Mouse (Mus musculus): ENCODE data around the gene Arrdc3. TPM values are rescaled to one million over a fixed set of nuclear protein-coding genes. Genes with fewer than 3 reads are reported as not detected.
"Not testable (repeated sequence)": the region's sequence is repeated elsewhere in the genome, so short reads cannot be mapped to it uniquely, and the experiment has no call there.

Arrdc3 gene
- polyA plus RNA-seq, 1 experiment from 2014 or later, result 25.9 TPM

- H3K9me3 ChIP-seq (ENCODE audit: control insufficient read depth, low read length), result no peaks in the 10 kb centered on the region
- peak overlapping the region; percentile 84 for H3K4me3 ChIP-seq (ENCODE audit: low read depth, low read length)
- under 1% methylated on average over 15 of the region's 15 CpGs for WGBS
- ATAC-seq (replicated peaks; ENCODE audit: low FRiP score), result no peak
- peaks cover 5% of the 10 kb centered on the region; the same call in 1 of the 2 replicates for H3K36me3 ChIP-seq (ENCODE audit: control insufficient read depth, insufficient read depth, low read length)
- no peaks in the 10 kb centered on the region for H3K27me3 ChIP-seq (replicated peaks; ENCODE audit: control insufficient read depth, insufficient read depth, low read length)
- H3K4me2 ChIP-seq, result peak overlapping the region; percentile 78
- peak overlapping the region; percentile 100 for H3K27ac ChIP-seq (ENCODE audit: low read depth, low read length)
- peak overlapping the region; percentile 100 for H3K9ac ChIP-seq (ENCODE audit: low read depth, low read length)
- peak; percentile 70 for DNase-seq (ENCODE audit: low spot score)
- peaks cover 3% of the 10 kb centered on the region; the same call in 1 of the 2 replicates for H3K4me1 ChIP-seq (replicated peaks; ENCODE audit: control insufficient read depth, insufficient read depth, low read length)
These were observed 1.3 kb downstream of the Arrdc3 start for GRCm38 (mm10) chr13:80884377-80884983.

- 0% methylated on average over 46 of the region's 47 CpGs for WGBS
- Histone ChIP-seq H3K9me3 (ENCODE audit: control insufficient read depth, low read length) (no peaks in the 10 kb centered on the region), H3K27me3 (replicated peaks; ENCODE audit: control insufficient read depth, insufficient read depth, low read length) (no peaks in the 10 kb centered on the region), H3K27ac (ENCODE audit: low read depth, low read length) (peak overlapping the region; percentile 100), H3K36me3 (ENCODE audit: control insufficient read depth, insufficient read depth, low read length) (peaks cover 7% of the 10 kb centered on the region), H3K4me3 (ENCODE audit: low read depth, low read length) (peak overlapping the region; percentile 84), H3K9ac (ENCODE audit: low read depth, low read length) (peak overlapping the region; percentile 100), H3K4me2 (peak overlapping the region; percentile 78), H3K4me1 (replicated peaks; ENCODE audit: control insufficient read depth, insufficient read depth, low read length) (peaks cover 3% of the 10 kb centered on the region; the same call in 1 of the 2 replicates)
- ATAC-seq (replicated peaks; ENCODE audit: low FRiP score) (peak; percentile 86), DNase-seq (ENCODE audit: low spot score) (peak; percentile 95)
These were observed 2.1 kb downstream of the Arrdc3 start for GRCm38 (mm10) chr13:80885103-80885833.

GRCm38 (mm10) chr13:80885834-80886663 is 2.9 kb downstream of the Arrdc3 start:
- Histone ChIP-seq H3K27me3 (replicated peaks; ENCODE audit: control insufficient read depth, insufficient read depth, low read length) (no peaks in the 10 kb centered on the region), H3K4me2 (peak overlapping the region; percentile 78), H3K27ac (ENCODE audit: low read depth, low read length) (peak overlapping the region; percentile 100), H3K4me1 (replicated peaks; ENCODE audit: control insufficient read depth, insufficient read depth, low read length) (peaks cover 3% of the 10 kb centered on the region; the same call in 1 of the 2 replicates), H3K4me3 (ENCODE audit: low read depth, low read length) (peak overlapping the region; percentile 84), H3K36me3 (ENCODE audit: control insufficient read depth, insufficient read depth, low read length) (peaks cover 14% of the 10 kb centered on the region), H3K9ac (ENCODE audit: low read depth, low read length) (peak overlapping the region; percentile 100), H3K9me3 (ENCODE audit: control insufficient read depth, low read length) (no peaks in the 10 kb centered on the region)
- DNase-seq (ENCODE audit: low spot score), result peak; percentile 97
- ATAC-seq (replicated peaks; ENCODE audit: low FRiP score), result peak; percentile 87
- WGBS, result under 1% methylated on average over 71 of the region's 72 CpGs

GRCm38 (mm10) chr13:80886664-80887210 is 3.6 kb downstream of the Arrdc3 start:
- Histone ChIP-seq H3K36me3 (ENCODE audit: control insufficient read depth, insufficient read depth, low read length) (peaks cover 17% of the 10 kb centered on the region), H3K4me2 (peak overlapping the region; percentile 64), H3K9ac (ENCODE audit: low read depth, low read length) (peak overlapping the region; percentile 100), H3K4me1 (replicated peaks; ENCODE audit: control insufficient read depth, insufficient read depth, low read length) (peaks cover 3% of the 10 kb centered on the region; the same call in 1 of the 2 replicates), H3K27ac (ENCODE audit: low read depth, low read length) (peak overlapping the region; percentile 100), H3K27me3 (replicated peaks; ENCODE audit: control insufficient read depth, insufficient read depth, low read length) (no peaks in the 10 kb centered on the region), H3K4me3 (ENCODE audit: low read depth, low read length) (peak overlapping the region; percentile 84), H3K9me3 (ENCODE audit: control insufficient read depth, low read length) (no peaks in the 10 kb centered on the region)
- DNase-seq (ENCODE audit: low spot score) (peak; percentile 43), ATAC-seq (replicated peaks; ENCODE audit: low FRiP score) (no peak)
- WGBS, result 12% methylated on average over 6 of the region's 6 CpGs

- DNase-seq (ENCODE audit: low spot score), result no peak
- Histone ChIP-seq H3K4me2 (no peak overlapping the region), H3K9me3 (ENCODE audit: control insufficient read depth, low read length) (no peaks in the 10 kb centered on the region), H3K36me3 (ENCODE audit: control insufficient read depth, insufficient read depth, low read length) (peaks cover 20% of the 10 kb centered on the region), H3K4me1 (replicated peaks; ENCODE audit: control insufficient read depth, insufficient read depth, low read length) (no peaks in the 10 kb centered on the region), H3K9ac (ENCODE audit: low read depth, low read length) (no peak overlapping the region), H3K27me3 (replicated peaks; ENCODE audit: control insufficient read depth, insufficient read depth, low read length) (no peaks in the 10 kb centered on the region), H3K27ac (ENCODE audit: low read depth, low read length) (no peak overlapping the region), H3K4me3 (ENCODE audit: low read depth, low read length) (no peak overlapping the region)
- WGBS, result 73% methylated on average over 2 of the region's 2 CpGs
- ATAC-seq (replicated peaks; ENCODE audit: low FRiP score), result no peak
These were observed 4.7 kb downstream of the Arrdc3 start for GRCm38 (mm10) chr13:80887842-80888241.

GRCm38 (mm10) chr13:80894928-80895327 is 11.7 kb downstream of the Arrdc3 start:
- H3K4me3 ChIP-seq (ENCODE audit: low read depth, low read length); DNase-seq (ENCODE audit: low spot score); H3K4me1 ChIP-seq (replicated peaks; ENCODE audit: control insufficient read depth, insufficient read depth, low read length); H3K9ac ChIP-seq (ENCODE audit: low read depth, low read length); H3K4me2 ChIP-seq; H3K27me3 ChIP-seq (replicated peaks; ENCODE audit: control insufficient read depth, insufficient read depth, low read length); H3K9me3 ChIP-seq (ENCODE audit: control insufficient read depth, low read length); ATAC-seq (replicated peaks; ENCODE audit: low FRiP score); H3K27ac ChIP-seq (ENCODE audit: low read depth, low read length): not testable (repeated sequence)
- 95% methylated on average over 3 of the region's 3 CpGs for WGBS
- H3K36me3 ChIP-seq (ENCODE audit: control insufficient read depth, insufficient read depth, low read length), result peaks cover 25% of the 10 kb centered on the region

- H3K9me3 ChIP-seq (ENCODE audit: control insufficient read depth, low read length), result no peaks in the 10 kb centered on the region
- H3K4me2 ChIP-seq, result no peak overlapping the region
- no peaks in the 10 kb centered on the region for H3K4me1 ChIP-seq (replicated peaks; ENCODE audit: control insufficient read depth, insufficient read depth, low read length)
- no peak for ATAC-seq (replicated peaks; ENCODE audit: low FRiP score)
- no peak overlapping the region for H3K27ac ChIP-seq (ENCODE audit: low read depth, low read length)
- no peak overlapping the region for H3K9ac ChIP-seq (ENCODE audit: low read depth, low read length)
- peaks cover 10% of the 10 kb centered on the region; the same call in 1 of the 2 replicates for H3K36me3 ChIP-seq (ENCODE audit: control insufficient read depth, insufficient read depth, low read length)
- no peak for DNase-seq (ENCODE audit: low spot score)
- 81% methylated on average over 1 of the region's 1 CpGs for WGBS
- no peaks in the 10 kb centered on the region for H3K27me3 ChIP-seq (replicated peaks; ENCODE audit: control insufficient read depth, insufficient read depth, low read length)
- no peak overlapping the region for H3K4me3 ChIP-seq (ENCODE audit: low read depth, low read length)
These were observed 14.2 kb downstream of the Arrdc3 start for GRCm38 (mm10) chr13:80897411-80897810.

GRCm38 (mm10) chr13:80898095-80898494 is 14.9 kb downstream of the Arrdc3 start:
- H3K4me3 ChIP-seq (ENCODE audit: low read depth, low read length), result no peak overlapping the region
- H3K9me3 ChIP-seq (ENCODE audit: control insufficient read depth, low read length), result no peaks in the 10 kb centered on the region
- H3K9ac ChIP-seq (ENCODE audit: low read depth, low read length), result no peak overlapping the region
- WGBS, result 85% methylated on average over 4 of the region's 4 CpGs
- no peaks in the 10 kb centered on the region for H3K4me1 ChIP-seq (replicated peaks; ENCODE audit: control insufficient read depth, insufficient read depth, low read length)
- H3K27me3 ChIP-seq (replicated peaks; ENCODE audit: control insufficient read depth, insufficient read depth, low read length), result no peaks in the 10 kb centered on the region
- H3K36me3 ChIP-seq (ENCODE audit: control insufficient read depth, insufficient read depth, low read length), result peaks cover 10% of the 10 kb centered on the region; the same call in 1 of the 2 replicates
- ATAC-seq (replicated peaks; ENCODE audit: low FRiP score) (no peak), DNase-seq (ENCODE audit: low spot score) (no peak)
- H3K4me2 ChIP-seq, result no peak overlapping the region
- no peak overlapping the region for H3K27ac ChIP-seq (ENCODE audit: low read depth, low read length)

All from liver, embryonic 11.5 days (tissue).